Mouse (Mus musculus) stomach, postnatal 0 days (tissue): Measurements from ENCODE around the gene Serhl.

Experiments
- CTCF ChIP-seq: IDR thresholded peaks from 2 replicates; pipeline ENCODE4 v1.5.1; 2016; ENCODE audit warnings: antibody characterized with exemption, low read depth, mild to moderate bottlenecking, moderate library complexity
- EP300 ChIP-seq: optimal IDR thresholded peaks from 2 replicates; pipeline ENCODE3; 2016; ENCODE audit warnings: antibody characterized with exemption

- TF ChIP-seq CTCF (no peak), EP300 (no peak)
Measured at GRCm38 (mm10) chr15:83070942-83071341, 18.4 kb upstream of the Serhl start.
